ENCODE assay signal across 12 mouse cellular contexts in the genomic region with DNA sequence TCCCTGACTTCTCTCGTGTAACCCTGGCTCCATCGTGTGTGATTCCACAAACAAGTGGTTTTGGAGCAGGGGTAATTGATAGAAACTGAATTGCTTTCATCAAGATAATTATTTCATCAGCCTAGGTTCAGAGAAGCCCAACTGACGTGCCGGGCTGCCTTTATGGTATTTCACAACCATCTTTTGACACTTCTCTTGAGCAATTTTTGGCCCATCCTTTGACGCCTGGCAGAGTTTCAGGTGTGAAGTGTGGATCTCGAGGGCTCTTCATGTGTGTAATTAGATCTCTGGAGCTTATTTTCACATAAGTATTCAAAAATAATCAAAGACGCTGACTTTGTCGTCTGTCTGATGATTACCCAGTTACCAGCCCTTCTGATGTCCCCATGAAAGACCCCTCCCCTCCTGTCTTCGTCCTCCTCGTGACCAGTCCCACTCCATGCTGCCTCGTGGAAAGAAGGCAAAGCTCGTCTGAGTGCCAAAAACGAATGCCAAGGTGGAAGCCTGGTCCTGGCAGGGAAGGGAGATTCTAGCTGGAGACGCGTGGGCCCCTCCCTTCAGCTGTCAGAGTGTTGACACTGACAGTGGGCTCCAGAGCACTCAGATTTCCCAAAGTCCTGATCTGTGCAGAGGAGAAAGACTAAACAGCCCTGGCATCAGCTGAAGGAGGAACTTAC. TPM values are rescaled to one million over a fixed set of nuclear protein-coding genes. Genes with fewer than 3 reads are reported as not detected.
DNase-seq lines count a peak whose midpoint lies in the region; ATAC-seq and TF ChIP-seq lines count a peak whose summit lies in the region.
"Had no signal": no experiment of that assay in that cellular context is flagged by ENCODE, and none has a peak within 500 bp of the region (broad histone marks: within the 10 kb centered on the region; RNA-seq: fewer than 3 reads in every experiment).

No protein-coding gene starts in this region.

- H3K4me3 ChIP-seq in kidney, adult 2 months (ENCODE audit: insufficient read depth, low read depth, low read length), result no peak overlapping the region
- H3K4me3 ChIP-seq: heart, adult 2 months; megakaryocyte, embryonic 14.5 days; neural tube, embryonic 13.5 days had no signal

- no peak for TF ChIP-seq CTCF in kidney, adult 2 months (conservative IDR thresholded peaks at IDR 0.05; ENCODE audit: insufficient read depth, insufficient read length, low read depth, low read length)

- H3K36me3 ChIP-seq in kidney, adult 2 months (ENCODE audit: control insufficient read depth, insufficient read depth, low read length), result no peaks in the 10 kb centered on the region
- H3K36me3 ChIP-seq: G1E had no signal

- no peaks in the 10 kb centered on the region for H3K27me3 ChIP-seq in kidney, adult 2 months (replicated peaks; ENCODE audit: control insufficient read depth, insufficient read depth, low read length)
- H3K27me3 ChIP-seq: neural tube, embryonic 13.5 days had no signal

- 62% methylated on average over 15 of the region's 15 CpGs for WGBS in kidney, adult 2 months

- H3K4me1 ChIP-seq in kidney, adult 2 months (ENCODE audit: control insufficient read depth, insufficient read depth, low read length), result no peaks in the 10 kb centered on the region
- H3K4me1 ChIP-seq: neural tube, embryonic 13.5 days had no signal

- ATAC-seq in granulocyte monocyte progenitor cell, adult 5-6 weeks (replicated peaks; ENCODE audit: poor library complexity, severe bottlenecking), result peak; percentile 60

- peak; percentile 22 to 55 for DNase-seq in frontal cortex, postnatal 36 days (ENCODE audit: low spot score in 2 of 2)
- DNase-seq in frontal cortex, postnatal 25 days (ENCODE audit: low spot score in 2 of 2), result no peak
- DNase-seq in 416B (ENCODE audit: low read depth) (peak; percentile 59), NIH3T3 (ENCODE audit: low read depth) (peak; percentile 64)
- DNase-seq in kidney, postnatal 10 days, result no peak
- DNase-seq in kidney, adult 2 months, result no peak
- DNase-seq: kidney, adult 18-20 months had no signal

- no peak for TF ChIP-seq POLR2A in kidney, adult 2 months (IDR thresholded peaks at IDR 0.05; ENCODE audit: low read depth, low read length)

- H3K27ac ChIP-seq in kidney, adult 2 months (ENCODE audit: insufficient read depth, low read depth, low read length), result no peak overlapping the region
- H3K27ac ChIP-seq: heart, adult 2 months; neural tube, embryonic 13.5 days had no signal

RNA-seq across cellular contexts. Expression of a gene that starts 9.2 kb away (rescaled TPM):
- 4.6 and 12.2 TPM in 2 replicates for total RNA-seq in granulocyte monocyte progenitor cell, adult 5-6 weeks (2014; fragmentation: Nextera tagmentation)
- total RNA-seq in granulocyte monocyte progenitor cell, adult 5-6 weeks (2017), result 4.4 and 20.5 TPM in 2 replicates
- polyA plus RNA-seq in kidney, adult 2 months (2012; rRNA removed), result 2.5 and 3.3 TPM in 2 replicates

RNA-seq across cellular contexts. Expression of a gene that starts 20.8 kb away (rescaled TPM):
- total RNA-seq in granulocyte monocyte progenitor cell, adult 5-6 weeks (2014; fragmentation: Nextera tagmentation), result 135 and 152 TPM in 2 replicates
- 64.2 and 89.9 TPM in 2 replicates for total RNA-seq in granulocyte monocyte progenitor cell, adult 5-6 weeks (2017)
- polyA plus RNA-seq in kidney, adult 2 months (2012; rRNA removed), result 38.2 and 49.4 TPM in 2 replicates

RNA-seq across cellular contexts. Expression of a gene that starts 28.9 kb away (rescaled TPM):
- total RNA-seq in granulocyte monocyte progenitor cell, adult 5-6 weeks (2014; fragmentation: Nextera tagmentation), result 14.2 and 23.0 TPM in 2 replicates
- total RNA-seq in granulocyte monocyte progenitor cell, adult 5-6 weeks (2017), result 10.9 and 12.5 TPM in 2 replicates
- polyA plus RNA-seq in kidney, adult 2 months (2012; rRNA removed), result 36.5 TPM in 2 replicates

RNA-seq across cellular contexts. Expression of a gene that starts 36.2 kb away (rescaled TPM):
- total RNA-seq in granulocyte monocyte progenitor cell, adult 5-6 weeks (2014; fragmentation: Nextera tagmentation), result 5.9 and 6.3 TPM in 2 replicates
- 2.9 and 3.6 TPM in 2 replicates for total RNA-seq in granulocyte monocyte progenitor cell, adult 5-6 weeks (2017)
- polyA plus RNA-seq in kidney, adult 2 months (2012; rRNA removed), result 38.3 and 38.9 TPM in 2 replicates

RNA-seq across cellular contexts. Expression of a gene that starts 43.2 kb away (rescaled TPM):
- 111 and 141 TPM in 2 replicates for total RNA-seq in granulocyte monocyte progenitor cell, adult 5-6 weeks (2014; fragmentation: Nextera tagmentation)
- total RNA-seq in granulocyte monocyte progenitor cell, adult 5-6 weeks (2017), result 81.6 and 90.2 TPM in 2 replicates
- 1.3 and 2.2 TPM in 2 replicates for polyA plus RNA-seq in kidney, adult 2 months (2012; rRNA removed)

Comparison
In these comparisons a context has a peak if more than half of its experiments do, and no peak if none do; other contexts are left out.
1. DNase-seq: peak in frontal cortex, postnatal 36 days (2 of 2), 416B (single experiment) and NIH3T3 (single experiment); none in frontal cortex, postnatal 25 days (0 of 2), kidney, postnatal 10 days (single experiment) and kidney, adult 2 months (single experiment).